Mouse (Mus musculus): ENCODE data around the gene Vwce.

DNA sequence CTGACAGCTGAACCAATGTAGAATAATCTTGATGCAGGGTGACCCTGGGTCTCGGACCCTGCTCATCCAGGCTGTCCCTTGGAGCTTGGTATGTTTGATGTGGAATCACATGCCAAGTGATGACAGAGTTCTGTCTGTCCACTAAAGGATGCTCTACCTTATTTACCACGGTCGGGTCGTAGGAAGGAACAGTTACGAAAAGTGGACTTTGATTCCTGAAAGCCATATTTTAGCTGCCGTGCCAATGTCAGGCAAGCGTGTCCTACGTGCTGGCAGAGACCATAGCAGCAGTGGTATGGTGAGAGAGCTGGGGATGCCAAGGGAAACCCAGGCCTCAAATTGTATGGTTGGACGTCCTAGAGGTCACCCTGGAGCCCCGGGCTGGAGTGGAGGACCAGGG, 79.5 kb downstream of the Vwce start:
- TF ChIP-seq POLR2A (IDR thresholded peaks at IDR 0.05; ENCODE audit: extremely low read depth, insufficient read depth, low read length) (no peak), CTCF (IDR thresholded peaks at IDR 0.05; ENCODE audit: low read depth, low read length) (no peak)
